Mouse (Mus musculus) heart, embryonic 13.5 days (tissue): ENCODE results near the gene Smarcd3. TPM values are rescaled to one million over a fixed set of nuclear protein-coding genes. Genes with fewer than 3 reads are reported as not detected.
A peak's percentile ranks its signal among the peaks of the same experiment; 100 is the strongest.
"Not testable (repeated sequence)": the region's sequence is repeated elsewhere in the genome, so short reads cannot be mapped to it uniquely, and the experiment has no call there.

Source experiments
- ATAC-seq: fragments of 200-750 bp; cut with Nextera tagmentation; 2 replicates; pipeline ENCODE4 v1.8.0; 2017; ENCODE audit warnings: moderate TSS enrichment; ENCODE audit not compliant: insufficient number of reproducible peaks, low FRiP score, low TSS enrichment; ENCODE audit errors: extremely low read depth
- H3K27ac ChIP-seq: fragments of 300-500 bp; sonication (generic); replicated peaks from 2 replicates; pipeline ENCODE4 v1.5.1; 2015; ENCODE audit warnings: moderate library complexity, mild to moderate bottlenecking, inconsistent platforms
- H3K27me3 ChIP-seq: fragments of 300-500 bp; sonication (generic); replicated peaks from 2 replicates; pipeline ENCODE4 v1.6.1; 2015; ENCODE audit warnings: mild to moderate bottlenecking, inconsistent platforms
- H3K36me3 ChIP-seq: fragments of 300-500 bp; sonication (generic); 2 replicates; pipeline ENCODE4 v1.6.1; 2015; ENCODE audit warnings: mild to moderate bottlenecking, inconsistent platforms
- H3K4me1 ChIP-seq: fragments of 300-500 bp; sonication (generic); 2 replicates; pipeline ENCODE4 v1.6.1; 2015; ENCODE audit warnings: inconsistent platforms
- H3K4me2 ChIP-seq: fragments of 300-500 bp; sonication (generic); 2 replicates; pipeline ENCODE4 v1.6.1; 2015; ENCODE audit warnings: inconsistent platforms, mild to moderate bottlenecking, moderate library complexity
- H3K4me3 ChIP-seq: fragments of 300-500 bp; sonication (generic); 2 replicates; pipeline ENCODE4 v1.5.1; 2015; ENCODE audit warnings: moderate library complexity, mild to moderate bottlenecking, inconsistent platforms
- H3K9ac ChIP-seq: fragments of 300-500 bp; sonication (generic); 2 replicates; pipeline ENCODE4 v1.6.1; 2015; ENCODE audit warnings: inconsistent platforms, mild to moderate bottlenecking, moderate library complexity
- H3K9me3 ChIP-seq: fragments of 300-500 bp; sonication (generic); 2 replicates; pipeline ENCODE4 v1.6.1; 2016; ENCODE audit warnings: inconsistent platforms
- WGBS: fragments of 180-500 bp; shearing (Covaris S2); methylation state at CpG from one replicate; pipeline ENCODE4 v1.1.7; 2015; ENCODE audit warnings: mixed read lengths; 5-methylcytosine and 5-hydroxymethylcytosine counted together
- polyA plus RNA-seq: library from polyadenylated mRNA; unstranded; fragments of >200 nt; fragmentation: Nextera tagmentation; extraction: Ambion mirVana; gene quantifications from 2 replicates; pipeline ENCODE4 v1.2.1, GENCODE M21; 2015

The Smarcd3 gene
- polyA plus RNA-seq, 1 experiment from 2014 or later, result 54.5 TPM

DNA sequence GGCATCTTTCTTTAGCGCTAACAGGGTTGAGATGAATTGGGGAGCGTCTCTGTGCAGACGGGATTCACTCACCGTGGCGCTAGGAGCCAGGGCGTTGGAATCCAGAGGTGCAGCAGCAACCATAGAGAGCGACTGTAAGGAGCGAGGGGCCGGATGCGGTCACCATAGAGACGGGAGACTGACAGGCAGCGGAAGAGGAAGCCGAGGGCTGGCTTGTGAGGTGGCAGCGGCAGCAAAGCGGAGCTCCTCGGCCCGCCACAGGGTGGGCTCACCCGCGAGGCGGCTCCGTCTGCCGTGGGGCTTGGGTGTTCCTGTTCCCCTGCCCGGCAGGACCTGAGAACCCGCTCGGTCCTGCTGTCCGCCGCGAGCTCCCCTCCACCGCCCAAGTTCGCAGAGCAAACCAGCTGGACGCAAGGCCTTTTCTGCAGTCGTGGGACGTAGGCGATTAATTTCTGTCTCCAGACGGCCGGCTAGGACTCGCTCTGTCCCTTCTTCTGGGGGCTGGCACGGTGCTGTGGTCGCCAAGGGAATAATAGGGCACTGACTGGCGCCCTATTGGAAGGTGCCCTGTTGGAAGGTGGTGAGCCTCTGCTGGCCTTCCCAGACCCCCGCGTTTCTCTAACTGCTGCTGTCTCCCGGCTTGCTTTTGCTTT lies 37.5 kb downstream of the Smarcd3 start, which contains the start of gene Chpf2:
Gene Chpf2, plus strand, starts transcription at position 195 of the 653 bp plus-strand sequence.
- Histone ChIP-seq H3K4me3 (peak within 1 kb of the TSS; percentile 92), H3K4me1 (peaks cover 35% of the 10 kb centered on the region), H3K27me3 (no peaks in the 10 kb centered on the region), H3K9me3 (no peaks in the 10 kb centered on the region), H3K4me2 (peak within 1 kb of the TSS; percentile 90), H3K9ac (peak within 1 kb of the TSS; percentile 92), H3K27ac (peak within 1 kb of the TSS; percentile 77), H3K36me3 (peaks cover 35% of the 10 kb centered on the region)
- peak; percentile 59; the same call in 1 of the 2 replicates for ATAC-seq
- WGBS, result under 1% methylated on average over 43 of the region's 43 CpGs

DNA sequence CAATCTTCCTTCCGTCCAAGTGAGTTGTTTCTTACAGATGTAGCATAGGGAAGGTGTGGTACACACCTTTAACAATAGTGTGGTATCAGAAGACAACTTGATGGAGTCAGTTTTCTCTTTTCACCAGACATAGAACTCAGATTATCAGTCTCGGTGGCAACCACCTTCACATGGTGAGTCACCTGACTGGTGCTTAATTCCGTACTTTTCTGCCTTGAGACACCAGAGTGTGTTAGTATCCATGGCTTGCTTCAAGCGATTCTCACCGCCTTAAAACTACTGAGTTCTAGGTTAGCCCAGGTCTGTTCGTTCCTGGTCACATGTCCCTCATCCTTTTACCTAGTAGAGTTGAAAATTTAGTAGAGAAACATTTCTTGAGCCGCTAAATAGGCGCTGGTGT lies 38.1 kb downstream of the Smarcd3 start:
- no peak for ATAC-seq

DNA sequence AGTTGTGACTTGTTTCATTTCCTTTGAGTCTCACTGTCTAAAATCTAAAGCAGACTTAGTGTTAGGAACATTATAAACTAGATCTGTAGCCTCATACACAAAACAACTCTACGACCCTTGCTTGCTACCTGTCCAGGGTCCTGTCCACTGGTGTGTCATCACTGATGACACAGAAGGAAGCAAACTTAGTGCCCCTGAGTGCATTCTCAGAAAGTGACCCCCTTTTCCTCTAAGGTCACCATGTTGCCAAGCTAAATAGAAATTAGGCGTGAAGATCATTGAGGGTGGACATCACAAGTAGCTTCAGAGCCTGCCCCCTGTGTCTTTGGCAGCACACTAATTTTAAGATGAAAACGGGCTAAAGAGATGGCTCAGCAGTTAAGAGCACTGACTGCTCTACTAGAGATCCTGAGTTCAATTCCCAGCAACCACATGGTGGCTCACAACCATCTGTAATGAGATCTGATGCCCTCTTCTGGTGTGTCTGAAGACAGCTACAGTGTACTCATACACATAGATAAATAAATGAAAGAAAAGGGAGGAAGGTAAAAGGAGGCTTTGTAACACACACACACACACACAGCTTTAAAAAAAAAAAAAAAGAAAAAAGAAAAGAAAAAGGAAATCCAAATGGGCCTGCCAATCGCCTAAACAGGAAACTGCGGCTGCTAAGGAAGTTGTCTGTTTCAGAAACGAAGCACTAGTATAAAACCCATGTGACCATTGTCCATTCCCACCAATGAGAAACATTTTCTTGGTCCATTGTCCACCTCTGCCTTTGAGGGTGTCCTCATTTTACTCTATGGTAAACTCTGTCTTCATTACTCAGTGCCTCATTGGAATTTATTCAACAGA lies 45.9 kb downstream of the Smarcd3 start:
- no peak for ATAC-seq
- Histone ChIP-seq H3K27ac (peak overlapping the region; percentile 79), H3K4me1 (peaks cover 17% of the 10 kb centered on the region), H3K4me3 (peak overlapping the region; percentile 89), H3K36me3 (peaks cover 25% of the 10 kb centered on the region), H3K27me3 (no peaks in the 10 kb centered on the region), H3K4me2 (peak overlapping the region; percentile 92), H3K9ac (peak overlapping the region; percentile 75), H3K9me3 (no peaks in the 10 kb centered on the region)
- WGBS, result 65% methylated on average over 6 of the region's 6 CpGs

More for the DNA sequence above, 38.1 kb downstream of the Smarcd3 start:
- Histone ChIP-seq H3K27me3 (no peaks in the 10 kb centered on the region), H3K4me2 (peak overlapping the region; percentile 90), H3K36me3 (peaks cover 30% of the 10 kb centered on the region), H3K4me1 (peaks cover 30% of the 10 kb centered on the region), H3K9ac (peak overlapping the region; percentile 92), H3K27ac (peak overlapping the region; percentile 77; the same call in 1 of the 2 replicates), H3K4me3 (peak overlapping the region; percentile 92), H3K9me3 (no peaks in the 10 kb centered on the region)
- WGBS, result 11% methylated on average over 8 of the region's 8 CpGs

DNA sequence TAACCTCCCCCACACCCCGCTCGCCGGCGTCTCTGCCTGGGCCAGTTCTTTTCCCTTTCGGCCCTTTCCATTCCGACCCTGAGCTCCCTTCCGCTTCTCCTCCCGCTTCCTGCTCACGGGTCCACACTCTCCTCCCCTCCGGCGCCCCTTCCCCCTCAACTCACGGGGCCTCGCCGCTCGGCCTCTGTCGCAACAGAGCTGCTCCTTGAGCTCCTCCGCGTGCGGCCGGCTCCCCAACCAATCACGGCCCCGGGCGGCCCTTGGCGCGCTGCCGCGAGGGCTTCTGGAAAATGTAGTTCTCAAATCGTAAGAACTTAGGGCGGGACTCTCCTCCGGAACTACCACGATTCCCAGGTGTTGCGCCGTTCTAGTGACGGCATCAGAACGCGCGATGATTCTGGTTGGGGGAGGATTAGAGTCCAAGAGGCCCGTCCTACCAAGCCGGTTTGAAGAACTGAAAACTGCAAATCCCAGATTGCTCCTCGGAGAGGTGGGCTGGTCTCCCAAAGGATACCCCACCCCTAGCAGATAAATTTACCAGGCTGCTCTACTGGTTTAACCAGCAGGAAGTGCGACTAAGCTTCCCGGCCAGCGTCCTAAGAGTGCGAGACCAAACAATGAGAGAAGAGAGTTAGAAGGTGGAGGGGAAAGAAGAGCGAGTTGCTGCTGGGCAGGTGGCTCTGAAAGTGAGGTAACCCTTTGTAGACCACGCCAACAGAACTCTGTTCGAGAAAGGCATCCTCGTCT lies 46.9 kb downstream of the Smarcd3 start, which contains the start of gene Abcf2:
Gene Abcf2, minus strand, starts transcription at position 285 of the 747 bp plus-strand sequence.
- H3K4me3 ChIP-seq, result peak within 1 kb of the TSS; percentile 89
- H3K27ac ChIP-seq, result peak within 1 kb of the TSS; percentile 79
- peaks cover 17% of the 10 kb centered on the region for H3K4me1 ChIP-seq
- no peaks in the 10 kb centered on the region for H3K27me3 ChIP-seq
- peak; percentile 90 for ATAC-seq
- H3K36me3 ChIP-seq, result peaks cover 35% of the 10 kb centered on the region
- peak within 1 kb of the TSS; percentile 93 for H3K9ac ChIP-seq
- no peaks in the 10 kb centered on the region for H3K9me3 ChIP-seq
- WGBS, result under 1% methylated on average over 48 of the region's 48 CpGs
- H3K4me2 ChIP-seq, result peak within 1 kb of the TSS; percentile 92

DNA sequence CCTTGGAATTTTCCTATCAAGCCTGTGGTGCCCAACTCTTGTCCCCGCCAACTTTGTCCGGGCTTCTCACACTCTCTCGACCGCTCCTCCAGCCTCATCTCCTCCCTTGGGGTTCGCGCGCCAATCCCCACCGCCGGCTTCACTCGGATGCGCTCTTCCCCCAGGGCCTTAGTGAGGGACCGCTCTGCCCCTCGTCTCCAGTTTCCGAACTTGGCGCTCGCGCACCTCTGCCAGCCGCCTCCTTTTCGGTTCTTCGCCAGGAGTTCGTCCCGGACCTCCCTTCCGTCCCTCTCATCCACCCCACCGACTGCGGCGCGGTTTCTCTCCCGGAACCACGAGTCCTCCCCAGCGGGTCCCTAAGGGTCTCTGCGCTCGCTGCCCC lies 47.4 kb downstream of the Smarcd3 start:
- WGBS, result 1% methylated on average over 32 of the region's 32 CpGs

DNA sequence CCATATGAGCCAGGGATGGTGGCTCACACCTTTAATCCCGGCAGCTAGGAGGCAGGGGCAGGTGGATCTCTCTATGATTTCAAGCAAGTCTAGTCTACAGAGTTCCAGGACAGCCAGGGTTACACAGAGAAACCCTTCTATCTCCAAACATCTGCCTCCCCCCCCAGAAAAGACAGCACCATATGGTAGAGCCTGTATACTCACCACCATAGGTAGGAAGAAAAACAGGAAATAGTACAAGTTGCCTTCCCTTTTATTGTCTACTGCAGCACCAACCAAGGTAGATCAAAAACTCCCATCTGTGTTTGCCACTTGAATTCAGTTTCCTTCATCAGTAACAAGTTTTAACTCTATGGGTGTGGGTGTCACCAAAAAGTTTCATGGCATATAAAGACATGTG lies 48.3 kb downstream of the Smarcd3 start:
- Histone ChIP-seq H3K4me3 (peak overlapping the region; percentile 89), H3K4me2 (peak overlapping the region; percentile 92), H3K36me3 (peaks cover 49% of the 10 kb centered on the region), H3K27ac (no peak overlapping the region), H3K9ac (peak overlapping the region; percentile 93), H3K9me3 (no peaks in the 10 kb centered on the region), H3K4me1 (peaks cover 17% of the 10 kb centered on the region), H3K27me3 (no peaks in the 10 kb centered on the region)
- ATAC-seq, result no peak
- WGBS, result 93% methylated on average over 1 of the region's 1 CpGs

More for the DNA sequence above, 47.4 kb downstream of the Smarcd3 start:
- Histone ChIP-seq H3K4me2 (peak overlapping the region; percentile 92), H3K36me3 (peaks cover 41% of the 10 kb centered on the region), H3K9ac (peak overlapping the region; percentile 93), H3K4me1 (peaks cover 17% of the 10 kb centered on the region), H3K4me3 (peak overlapping the region; percentile 89), H3K27ac (peak overlapping the region; percentile 79), H3K9me3 (no peaks in the 10 kb centered on the region), H3K27me3 (no peaks in the 10 kb centered on the region)
- ATAC-seq, result no peak

DNA sequence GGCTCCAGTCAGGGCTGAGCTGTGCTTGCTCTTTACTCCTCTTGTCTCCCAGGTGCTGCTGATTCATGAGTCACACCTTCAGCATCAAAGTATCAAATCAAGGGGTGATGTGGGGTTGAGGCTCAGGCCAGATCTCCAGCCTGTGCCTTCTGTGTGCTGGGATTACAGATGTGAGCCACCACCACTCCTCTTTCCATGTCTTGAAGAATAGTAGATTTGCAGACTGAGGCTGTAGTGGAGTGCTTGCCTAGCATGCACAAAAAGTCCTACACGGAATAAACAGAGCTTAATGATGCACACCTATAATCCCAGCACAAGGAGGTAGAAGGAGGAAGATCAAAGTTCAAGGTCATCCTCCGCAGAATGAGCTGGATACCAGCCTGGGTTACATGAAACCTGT lies 67.5 kb downstream of the Smarcd3 start, which contains the start of gene 4931409K22Rik:
Gene 4931409K22Rik, minus strand, starts transcription at position 101 of the 400 bp plus-strand sequence.
- Histone ChIP-seq H3K4me1 (no peaks in the 10 kb centered on the region), H3K9me3 (no peaks in the 10 kb centered on the region), H3K27me3 (peaks cover 14% of the 10 kb centered on the region), H3K9ac (no peak within 1 kb of the TSS), H3K27ac (no peak within 1 kb of the TSS), H3K4me2 (no peak within 1 kb of the TSS), H3K4me3 (no peak within 1 kb of the TSS), H3K36me3 (no peaks in the 10 kb centered on the region)
- ATAC-seq, result no peak
- WGBS, result 63% methylated on average over 2 of the region's 2 CpGs

DNA sequence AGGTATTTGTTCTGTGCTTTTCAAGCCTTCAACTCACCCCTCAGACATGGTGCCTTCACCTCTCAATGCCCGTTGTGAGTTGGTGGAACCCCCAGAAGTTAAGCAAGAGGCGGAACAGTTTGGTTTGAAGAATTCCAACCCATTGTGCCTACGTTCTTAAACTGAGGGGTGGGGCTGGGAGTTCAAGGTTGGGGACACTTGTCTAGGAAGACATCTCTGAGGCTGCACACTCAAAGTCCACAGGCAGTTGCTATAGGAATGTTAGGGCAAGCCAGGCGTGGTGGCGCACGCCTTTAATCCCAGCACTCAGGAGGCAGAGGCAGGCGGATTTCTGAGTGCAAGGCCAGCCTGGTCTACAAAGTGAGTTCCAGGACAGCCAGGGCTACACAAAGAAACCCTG lies 68.9 kb downstream of the Smarcd3 start:
- not testable (repeated sequence) for H3K9me3 ChIP-seq, H3K9ac ChIP-seq, ATAC-seq, H3K27ac ChIP-seq, H3K4me2 ChIP-seq, H3K4me3 ChIP-seq, H3K36me3 ChIP-seq
- H3K27me3 ChIP-seq, result peaks cover 21% of the 10 kb centered on the region
- WGBS, result 89% methylated on average over 7 of the region's 7 CpGs
- peaks cover 10% of the 10 kb centered on the region for H3K4me1 ChIP-seq

DNA sequence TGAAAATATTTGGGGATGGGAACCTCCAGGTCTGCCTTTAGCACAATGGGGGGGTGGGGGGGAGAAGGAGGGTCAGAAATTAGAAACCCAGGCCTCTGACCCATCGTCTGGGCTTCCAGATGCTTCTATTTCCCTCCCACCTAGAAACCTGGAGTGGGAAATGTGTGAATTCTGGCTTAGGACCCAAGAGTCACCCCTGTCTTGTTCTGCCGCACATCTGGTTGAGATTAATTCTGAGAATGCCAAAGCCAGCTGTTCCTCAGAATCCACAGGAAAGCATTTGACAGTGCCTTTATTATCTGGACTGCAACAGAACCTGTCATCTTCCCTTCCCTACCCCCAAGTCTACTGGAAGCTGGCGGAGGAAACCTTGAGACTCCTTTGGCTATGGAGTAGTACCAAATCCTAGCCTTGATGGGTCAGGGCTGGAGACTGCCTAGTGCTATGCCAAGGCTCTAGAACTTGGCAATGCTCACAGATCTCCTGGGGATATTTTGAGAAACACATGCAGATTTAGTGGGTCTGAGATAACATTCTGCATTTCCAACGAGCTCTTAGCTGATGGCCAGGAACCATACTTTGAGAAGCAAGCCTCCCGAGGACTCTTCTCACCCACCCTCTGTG lies 70.5 kb downstream of the Smarcd3 start:
- Histone ChIP-seq H3K4me3 (no peak overlapping the region), H3K27me3 (peaks cover 34% of the 10 kb centered on the region), H3K4me1 (peaks cover 10% of the 10 kb centered on the region), H3K4me2 (no peak overlapping the region), H3K36me3 (no peaks in the 10 kb centered on the region), H3K9me3 (no peaks in the 10 kb centered on the region), H3K27ac (no peak overlapping the region), H3K9ac (no peak overlapping the region)
- WGBS, result 53% methylated on average over 5 of the region's 5 CpGs
- no peak for ATAC-seq

DNA sequence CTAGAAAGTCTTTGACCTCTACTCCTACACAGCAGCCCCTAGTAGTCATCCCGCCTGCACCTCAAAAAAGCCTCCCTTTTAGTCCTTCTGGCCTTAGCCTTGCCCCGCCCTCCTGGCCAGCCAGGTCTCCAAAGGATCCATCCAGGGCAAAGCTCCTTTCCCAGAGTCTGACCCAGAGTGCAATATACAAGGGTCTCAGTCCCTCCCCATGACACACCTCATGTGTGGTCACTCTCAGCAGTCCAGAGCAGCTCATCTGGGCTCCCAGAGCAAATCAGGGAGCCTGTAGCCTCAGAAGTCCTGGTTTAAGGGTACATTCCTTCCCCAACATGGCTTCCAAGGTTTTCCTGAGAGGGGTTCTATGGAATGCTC lies 72.9 kb downstream of the Smarcd3 start:
- 48% methylated on average over 2 of the region's 2 CpGs for WGBS
- ATAC-seq, result no peak
- Histone ChIP-seq H3K9me3 (no peaks in the 10 kb centered on the region), H3K4me2 (peak overlapping the region; percentile 36), H3K4me1 (peaks cover 10% of the 10 kb centered on the region), H3K4me3 (no peak overlapping the region; the same call in 1 of the 2 replicates), H3K27me3 (peaks cover 36% of the 10 kb centered on the region), H3K27ac (no peak overlapping the region), H3K36me3 (no peaks in the 10 kb centered on the region), H3K9ac (no peak overlapping the region)
